Mouse (Mus musculus): ENCODE results near the gene Akap6.

- TF ChIP-seq POLR2A (IDR thresholded peaks at IDR 0.05; ENCODE audit: extremely low read depth, insufficient read depth, low read length) = no peak
- no peak for TF ChIP-seq CTCF (IDR thresholded peaks at IDR 0.05; ENCODE audit: low read depth, low read length)
Observed at GRCm38 (mm10) chr12:52772494-52773280, 73.5 kb downstream of the Akap6 start.

All from liver, adult 2 months (tissue).